Mouse (Mus musculus): ENCODE measurements around the gene Arvcf. TPM values are rescaled to one million over a fixed set of nuclear protein-coding genes. Genes with fewer than 3 reads are reported as not detected.
A peak's percentile ranks its signal among the peaks of the same experiment; 100 is the strongest.

Gene Arvcf
- total and polyA plus RNA-seq, 2 experiments from 2014 or later = 54.5 to 219 TPM

DNA sequence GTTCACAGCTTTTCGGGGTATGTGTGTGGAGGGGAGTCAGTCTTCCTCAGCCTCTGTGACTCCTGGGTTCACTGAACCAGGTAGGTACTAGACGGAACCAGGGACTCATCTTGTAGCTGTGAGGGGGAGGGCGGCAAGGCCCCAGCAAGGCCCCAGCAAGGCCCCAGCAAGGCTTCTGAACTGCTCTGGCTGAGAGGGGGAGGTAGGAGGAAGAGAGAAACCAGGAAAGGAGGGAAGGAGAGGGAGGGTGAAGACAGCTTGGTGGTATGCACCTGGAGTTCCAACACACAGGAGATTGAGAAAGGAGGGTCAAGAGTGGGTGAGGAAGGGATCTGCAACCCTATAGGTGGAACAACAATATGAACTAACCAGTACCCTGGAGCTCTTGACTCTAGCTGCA lies 68.9 kb downstream of the Arvcf start:
- H3K27me3 ChIP-seq (ENCODE audit: insufficient read depth, low read length) = no peaks in the 10 kb centered on the region
- no peak for DNase-seq (ENCODE audit: low spot score)
- no peak overlapping the region for H3K4me3 ChIP-seq (ENCODE audit: low read depth, low read length)
- H3K36me3 ChIP-seq (ENCODE audit: insufficient read depth, low read length) = peaks cover 4% of the 10 kb centered on the region; the same call in 1 of the 2 replicates
- no peaks in the 10 kb centered on the region for H3K9me3 ChIP-seq (ENCODE audit: low read length)
- H3K9ac ChIP-seq (replicated peaks; ENCODE audit: low read length, poor library complexity, severe bottlenecking) = no peak overlapping the region
- no peak for ATAC-seq (ENCODE audit: low FRiP score)
- TF ChIP-seq CTCF (IDR thresholded peaks at IDR 0.05) = no peak
- WGBS = 93% methylated on average over 3 of the region's 3 CpGs
- no peak overlapping the region for H3K4me2 ChIP-seq (ENCODE audit: low read depth, low read length, poor library complexity, severe bottlenecking)
- no peaks in the 10 kb centered on the region for H3K4me1 ChIP-seq (ENCODE audit: insufficient read depth, low read length)
- peak overlapping the region; percentile 39; the same call in 1 of the 2 replicates for H3K27ac ChIP-seq (ENCODE audit: low read depth, low read length)

DNA sequence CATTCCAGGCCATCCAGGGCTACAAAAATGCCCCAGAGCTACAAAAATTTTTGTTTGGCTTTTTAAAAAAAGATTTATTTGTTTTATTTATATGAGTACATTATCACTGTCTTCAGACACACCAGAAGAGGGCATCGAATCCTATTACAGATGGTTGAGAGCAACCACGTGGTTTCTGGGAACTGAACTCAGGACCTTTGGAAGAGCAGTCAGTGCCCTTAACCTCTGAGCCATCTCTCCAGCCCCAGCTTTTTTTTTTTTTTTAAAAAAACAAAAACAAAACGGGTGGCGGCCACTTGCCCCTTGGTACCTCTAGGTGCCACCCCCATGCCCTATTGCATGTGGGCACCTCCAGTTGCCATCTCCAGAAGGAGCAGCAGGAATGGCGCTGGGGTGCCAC lies 69.5 kb downstream of the Arvcf start:
- Histone ChIP-seq H3K9me3 (ENCODE audit: low read length) (no peaks in the 10 kb centered on the region), H3K4me3 (ENCODE audit: low read depth, low read length) (no peak overlapping the region), H3K9ac (replicated peaks; ENCODE audit: low read length, poor library complexity, severe bottlenecking) (no peak overlapping the region), H3K27ac (ENCODE audit: low read depth, low read length) (no peak overlapping the region), H3K4me1 (ENCODE audit: insufficient read depth, low read length) (no peaks in the 10 kb centered on the region), H3K4me2 (ENCODE audit: low read depth, low read length, poor library complexity, severe bottlenecking) (no peak overlapping the region), H3K36me3 (ENCODE audit: insufficient read depth, low read length) (peaks cover 6% of the 10 kb centered on the region; the same call in 1 of the 2 replicates), H3K27me3 (ENCODE audit: insufficient read depth, low read length) (no peaks in the 10 kb centered on the region)
- no peak for ATAC-seq (ENCODE audit: low FRiP score)
- 93% methylated on average over 5 of the region's 5 CpGs for whole genome bisulfite sequencing
- TF ChIP-seq CTCF (IDR thresholded peaks at IDR 0.05) = no peak
- no peak for DNase-seq (ENCODE audit: low spot score)

DNA sequence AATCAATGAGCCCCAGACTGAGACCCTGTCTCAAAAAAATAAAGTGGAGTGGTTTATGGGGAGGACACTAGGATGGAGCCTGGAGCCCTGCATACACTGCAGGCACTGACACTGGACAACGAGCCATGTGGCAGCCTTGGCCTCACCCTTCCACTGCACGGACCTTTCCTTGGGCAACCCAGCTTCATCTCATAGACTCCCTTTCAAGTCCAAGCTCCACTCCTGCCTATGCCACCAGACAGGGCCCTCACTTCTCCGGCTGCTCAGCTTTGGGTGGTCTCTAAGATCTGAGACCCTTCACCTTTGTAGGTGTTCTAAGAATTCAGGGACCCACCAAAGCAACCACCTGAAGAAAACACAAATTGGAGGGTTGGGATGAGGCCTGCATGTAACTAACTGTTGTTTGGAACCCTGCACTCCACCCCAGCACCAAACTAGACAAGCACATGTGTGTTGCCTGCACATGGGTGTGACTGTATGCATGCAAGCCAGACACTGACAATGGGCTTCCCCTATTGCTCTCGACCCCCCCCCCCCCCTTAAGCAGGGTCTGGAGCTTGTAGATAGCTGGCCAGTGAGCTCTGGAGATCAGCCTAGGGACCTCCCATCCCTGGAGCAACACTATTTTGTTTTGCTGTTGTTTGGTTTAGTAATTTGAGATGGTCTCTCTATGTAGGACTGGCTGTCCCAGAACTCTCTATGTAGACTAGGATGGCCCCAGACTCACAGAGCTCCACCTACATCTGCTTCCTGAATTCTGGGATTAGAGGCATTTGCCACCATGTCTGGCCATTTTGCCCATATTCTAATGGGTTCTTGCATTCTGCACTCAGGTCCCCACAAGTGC lies 71.0 kb downstream of the Arvcf start:
- H3K4me2 ChIP-seq (ENCODE audit: low read depth, low read length, poor library complexity, severe bottlenecking) = no peak overlapping the region
- no peak overlapping the region for H3K27ac ChIP-seq (ENCODE audit: low read depth, low read length)
- ATAC-seq (ENCODE audit: low FRiP score) (no peak), DNase-seq (ENCODE audit: low spot score) (no peak)
- H3K4me1 ChIP-seq (ENCODE audit: insufficient read depth, low read length) = no peaks in the 10 kb centered on the region
- no peak overlapping the region for H3K4me3 ChIP-seq (ENCODE audit: low read depth, low read length)
- no peak overlapping the region for H3K9ac ChIP-seq (replicated peaks; ENCODE audit: low read length, poor library complexity, severe bottlenecking)
- TF ChIP-seq CTCF (IDR thresholded peaks at IDR 0.05) = no peak
- H3K9me3 ChIP-seq (ENCODE audit: low read length) = no peaks in the 10 kb centered on the region
- H3K27me3 ChIP-seq (ENCODE audit: insufficient read depth, low read length) = no peaks in the 10 kb centered on the region
- 81% methylated on average over 4 of the region's 4 CpGs for WGBS
- 0 out of 2 replicates have a peak, but pooled peaks cover 6% of the 10 kb centered on the region for H3K36me3 ChIP-seq (ENCODE audit: insufficient read depth, low read length)

DNA sequence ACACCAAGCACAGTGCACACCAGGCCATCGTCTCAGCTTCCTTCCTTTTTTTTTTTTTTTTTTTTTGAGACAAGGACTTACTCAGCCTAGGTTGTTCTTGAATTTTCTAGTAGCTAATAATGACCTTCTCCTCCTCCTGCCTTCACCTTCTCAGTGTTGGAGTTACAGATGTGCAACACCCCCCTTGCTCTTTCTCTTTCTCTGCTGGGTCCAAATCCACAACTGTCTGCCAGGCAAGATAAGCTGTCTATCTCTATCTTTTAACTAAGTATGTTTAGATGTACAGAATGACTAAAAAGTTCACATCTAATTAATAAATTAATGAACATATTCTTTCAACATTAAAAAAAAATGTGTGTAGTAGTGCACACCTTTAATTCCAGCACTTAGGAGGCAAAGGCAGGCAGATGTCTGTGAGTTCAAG lies 71.6 kb downstream of the Arvcf start:
- WGBS = 95% methylated on average over 1 of the region's 1 CpGs
- Histone ChIP-seq H3K9ac (replicated peaks; ENCODE audit: low read length, poor library complexity, severe bottlenecking) (no peak overlapping the region), H3K9me3 (ENCODE audit: low read length) (no peaks in the 10 kb centered on the region), H3K36me3 (ENCODE audit: insufficient read depth, low read length) (0 out of 2 replicates have a peak, but pooled peaks cover 6% of the 10 kb centered on the region), H3K4me1 (ENCODE audit: insufficient read depth, low read length) (no peaks in the 10 kb centered on the region), H3K4me2 (ENCODE audit: low read depth, low read length, poor library complexity, severe bottlenecking) (no peak overlapping the region), H3K4me3 (ENCODE audit: low read depth, low read length) (no peak overlapping the region), H3K27ac (ENCODE audit: low read depth, low read length) (no peak overlapping the region), H3K27me3 (ENCODE audit: insufficient read depth, low read length) (no peaks in the 10 kb centered on the region)
- TF ChIP-seq CTCF (IDR thresholded peaks at IDR 0.05) = no peak
- no peak for ATAC-seq (ENCODE audit: low FRiP score)
- no peak for DNase-seq (ENCODE audit: low spot score)

DNA sequence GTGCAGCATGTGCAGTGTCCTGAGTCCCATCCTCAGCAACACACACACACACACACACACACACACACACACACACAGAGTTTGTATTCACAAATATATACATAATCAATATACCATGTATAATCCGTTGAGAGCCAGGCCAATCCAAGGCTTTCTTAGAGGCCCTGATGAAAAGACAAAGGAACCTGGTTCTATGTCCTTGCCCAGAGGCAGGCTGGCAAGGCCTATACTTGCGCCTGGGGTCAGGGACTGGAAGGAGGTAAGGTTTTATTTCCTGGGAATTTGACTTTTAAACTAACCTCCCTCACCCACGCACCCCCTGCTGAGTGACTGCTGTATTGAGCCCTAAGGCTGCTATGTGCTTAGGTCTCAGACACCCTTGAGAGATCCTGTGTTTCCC lies 72.6 kb downstream of the Arvcf start:
- no peak overlapping the region for H3K27ac ChIP-seq (ENCODE audit: low read depth, low read length)
- H3K4me3 ChIP-seq (ENCODE audit: low read depth, low read length) = no peak overlapping the region
- H3K27me3 ChIP-seq (ENCODE audit: insufficient read depth, low read length) = no peaks in the 10 kb centered on the region
- no peak for DNase-seq (ENCODE audit: low spot score)
- no peak for TF ChIP-seq CTCF (IDR thresholded peaks at IDR 0.05)
- H3K36me3 ChIP-seq (ENCODE audit: insufficient read depth, low read length) = 0 out of 2 replicates have a peak, but pooled peaks cover 3% of the 10 kb centered on the region
- 60% methylated on average over 3 of the region's 3 CpGs for WGBS
- H3K9ac ChIP-seq (replicated peaks; ENCODE audit: low read length, poor library complexity, severe bottlenecking) = no peak overlapping the region
- H3K4me1 ChIP-seq (ENCODE audit: insufficient read depth, low read length) = 0 out of 2 replicates have a peak, but pooled peaks cover 3% of the 10 kb centered on the region
- no peak overlapping the region for H3K4me2 ChIP-seq (ENCODE audit: low read depth, low read length, poor library complexity, severe bottlenecking)
- no peaks in the 10 kb centered on the region for H3K9me3 ChIP-seq (ENCODE audit: low read length)
- no peak for ATAC-seq (ENCODE audit: low FRiP score)

DNA sequence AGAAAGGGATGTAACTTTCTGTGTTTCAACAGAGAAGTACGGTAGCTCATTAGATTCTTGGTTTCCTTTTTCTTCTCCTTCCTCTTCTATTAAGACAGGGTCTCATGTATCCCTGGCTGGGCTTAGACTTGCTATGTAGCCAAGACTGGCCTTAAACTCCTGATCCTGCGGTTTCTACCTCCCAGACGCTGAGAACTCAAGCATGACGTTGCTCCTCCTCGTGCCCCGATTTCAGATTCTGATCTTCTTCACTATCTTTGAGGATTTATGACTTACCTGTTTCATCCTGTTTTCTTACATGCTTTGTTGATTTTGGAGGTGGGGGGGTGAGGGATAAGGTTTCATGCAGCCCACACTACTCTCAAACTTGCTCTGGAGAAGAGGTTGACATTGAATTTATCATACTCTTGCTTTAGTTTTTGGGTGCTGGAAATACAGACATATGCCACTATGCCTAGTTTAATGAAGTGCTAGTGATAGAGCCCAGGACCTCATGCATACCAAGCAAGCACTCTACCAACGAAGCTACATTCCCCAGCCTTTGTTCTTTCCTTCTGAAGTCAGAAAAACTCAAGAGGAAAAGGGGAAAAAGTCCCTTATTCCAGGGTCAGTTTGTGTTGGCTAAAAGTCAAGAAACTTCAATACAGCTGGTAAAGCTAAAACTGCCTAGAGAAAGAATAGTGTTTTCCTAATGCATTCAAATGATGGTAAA lies 75.4 kb downstream of the Arvcf start:
- no peaks in the 10 kb centered on the region for H3K9me3 ChIP-seq (ENCODE audit: low read length)
- no peak overlapping the region for H3K4me3 ChIP-seq (ENCODE audit: low read depth, low read length)
- H3K27me3 ChIP-seq (ENCODE audit: insufficient read depth, low read length) = no peaks in the 10 kb centered on the region
- H3K4me1 ChIP-seq (ENCODE audit: insufficient read depth, low read length) = 0 out of 2 replicates have a peak, but pooled peaks cover 8% of the 10 kb centered on the region
- 88% methylated on average over 7 of the region's 7 CpGs for WGBS
- H3K9ac ChIP-seq (replicated peaks; ENCODE audit: low read length, poor library complexity, severe bottlenecking) = no peak overlapping the region
- no peak overlapping the region for H3K4me2 ChIP-seq (ENCODE audit: low read depth, low read length, poor library complexity, severe bottlenecking)
- H3K27ac ChIP-seq (ENCODE audit: low read depth, low read length) = no peak overlapping the region
- H3K36me3 ChIP-seq (ENCODE audit: insufficient read depth, low read length) = 0 out of 2 replicates have a peak, but pooled peaks cover 3% of the 10 kb centered on the region
- DNase-seq (ENCODE audit: low spot score) (no peak), ATAC-seq (ENCODE audit: low FRiP score) (no peak)
- TF ChIP-seq CTCF (IDR thresholded peaks at IDR 0.05) = no peak

Measured in midbrain, postnatal 0 days (tissue).